Mouse (Mus musculus) embryonic facial prominence, embryonic 15.5 days (tissue): Measurements from ENCODE around the gene Gng7. TPM values are rescaled to one million over a fixed set of nuclear protein-coding genes. Genes with fewer than 3 reads are reported as not detected.
A peak's percentile ranks its signal among the peaks of the same experiment; 100 is the strongest.
"Not testable (repeated sequence)": the region's sequence is repeated elsewhere in the genome, so short reads cannot be mapped to it uniquely, and the experiment has no call there.

Experiments
- ATAC-seq: fragments of 200-750 bp; cut with Nextera tagmentation; 2 replicates; pipeline ENCODE4 v1.8.0; 2017; ENCODE audit warnings: low read depth, moderate TSS enrichment; ENCODE audit not compliant: insufficient number of reproducible peaks, low FRiP score, low TSS enrichment
- H3K27ac ChIP-seq: fragments of 300-500 bp; sonication (generic); replicated peaks from 2 replicates; pipeline ENCODE4 v1.5.1; 2015; ENCODE audit warnings: mild to moderate bottlenecking, inconsistent platforms
- H3K27me3 ChIP-seq: fragments of 300-500 bp; sonication (generic); 2 replicates; pipeline ENCODE4 v1.6.1; 2015; ENCODE audit warnings: inconsistent platforms
- H3K36me3 ChIP-seq: fragments of 300-500 bp; sonication (generic); 2 replicates; pipeline ENCODE4 v1.6.1; 2015; ENCODE audit warnings: mild to moderate bottlenecking, inconsistent platforms
- H3K4me1 ChIP-seq: fragments of 300-500 bp; sonication (generic); 2 replicates; pipeline ENCODE4 v1.6.1; 2015; ENCODE audit warnings: inconsistent platforms
- H3K4me2 ChIP-seq: fragments of 300-500 bp; sonication (generic); replicated peaks from 2 replicates; pipeline ENCODE4 v1.6.1; 2015; ENCODE audit warnings: mild to moderate bottlenecking, inconsistent platforms
- H3K4me3 ChIP-seq: fragments of 300-500 bp; sonication (generic); replicated peaks from 2 replicates; pipeline ENCODE4 v1.5.1; 2015; ENCODE audit warnings: mild to moderate bottlenecking, inconsistent platforms
- H3K9ac ChIP-seq: fragments of 300-500 bp; sonication (generic); 2 replicates; pipeline ENCODE4 v1.6.1; 2015; ENCODE audit warnings: inconsistent platforms
- H3K9me3 ChIP-seq: fragments of 300-500 bp; sonication (generic); replicated peaks from 2 replicates; pipeline ENCODE4 v1.6.1; 2016; ENCODE audit warnings: inconsistent platforms
- WGBS: fragments of 180-500 bp; shearing (Covaris S2); methylation state at CpG from one replicate; pipeline ENCODE4 v1.1.7; 2015; 5-methylcytosine and 5-hydroxymethylcytosine counted together
- polyA plus RNA-seq: library from polyadenylated mRNA; unstranded; fragments of >200 nt; fragmentation: Nextera tagmentation; extraction: Ambion mirVana; gene quantifications from 2 replicates; pipeline ENCODE4 v1.2.1, GENCODE M21; 2015

The Gng7 gene
- polyA plus RNA-seq: 11.2 and 12.3 TPM in 2 replicates

DNA sequence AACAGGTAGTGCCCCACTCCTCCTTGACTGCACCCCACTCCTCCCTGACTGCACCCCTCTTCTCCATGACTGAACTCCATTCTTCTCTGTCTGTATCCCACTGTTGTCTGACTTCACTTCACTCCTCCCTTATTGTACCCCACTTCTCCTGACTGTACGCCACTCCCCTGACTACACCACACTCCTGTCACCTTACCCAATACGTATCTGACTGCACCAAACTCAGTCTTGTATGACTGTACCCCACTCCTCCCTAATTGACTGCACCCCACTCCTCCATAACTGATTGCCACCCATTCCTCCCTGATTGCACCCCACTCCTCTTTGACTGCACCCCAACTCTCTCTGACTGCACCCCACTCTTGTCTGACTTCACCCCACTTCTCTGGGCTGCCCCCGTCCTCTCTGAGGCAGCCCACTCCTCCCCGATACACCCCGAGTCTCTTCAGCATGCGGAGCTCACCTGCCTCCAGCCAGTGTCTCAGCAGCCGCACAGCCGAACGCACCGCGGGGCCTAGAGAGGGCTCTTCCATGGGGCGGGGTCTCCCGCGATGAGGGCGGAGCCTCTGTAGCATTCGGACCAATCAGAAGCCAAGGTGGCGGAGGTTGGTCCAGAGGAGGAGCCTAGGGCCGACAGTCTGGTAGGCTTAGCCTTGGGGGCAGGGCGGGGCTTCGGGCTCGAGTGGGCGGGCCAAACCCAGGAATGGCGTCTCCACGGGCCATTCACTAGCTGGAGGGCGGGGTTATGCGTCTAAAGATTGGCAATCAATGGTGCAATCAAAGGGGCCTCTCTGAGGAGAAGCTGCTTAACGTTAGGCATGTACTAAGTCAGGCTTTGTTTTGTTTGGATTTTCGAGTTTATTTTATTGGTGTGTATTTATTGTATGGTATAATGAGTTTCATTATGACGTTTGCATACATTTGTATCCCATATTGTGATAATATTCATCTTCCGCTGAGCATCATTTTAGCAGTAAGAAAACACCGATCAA lies at the start of gene Gng7:
Gene Gng7 (minus strand): TSS at position 553 of the 992 bp plus-strand sequence.
- Histone ChIP-seq H3K9me3 (no peaks in the 10 kb centered on the region), H3K4me1 (0 out of 2 replicates have a peak, but pooled peaks cover 14% of the 10 kb centered on the region), H3K9ac (peak within 1 kb of the TSS; percentile 51), H3K36me3 (no peaks in the 10 kb centered on the region), H3K27me3 (no peaks in the 10 kb centered on the region), H3K27ac (no peak within 1 kb of the TSS; the same call in 1 of the 2 replicates), H3K4me2 (peak within 1 kb of the TSS; percentile 65), H3K4me3 (peak within 1 kb of the TSS; percentile 50)
- ATAC-seq: peak; percentile 96
- WGBS: 8% methylated on average over 31 of the region's 31 CpGs

GRCm38 (mm10) chr10:81064519-81064918 lies 49.8 kb upstream of the Gng7 start:
- H3K4me2 ChIP-seq, H3K4me3 ChIP-seq, H3K4me1 ChIP-seq, H3K27ac ChIP-seq, H3K36me3 ChIP-seq, H3K27me3 ChIP-seq, ATAC-seq, H3K9ac ChIP-seq, H3K9me3 ChIP-seq: not testable (repeated sequence)
- 89% methylated on average over 8 of the region's 8 CpGs for WGBS

DNA sequence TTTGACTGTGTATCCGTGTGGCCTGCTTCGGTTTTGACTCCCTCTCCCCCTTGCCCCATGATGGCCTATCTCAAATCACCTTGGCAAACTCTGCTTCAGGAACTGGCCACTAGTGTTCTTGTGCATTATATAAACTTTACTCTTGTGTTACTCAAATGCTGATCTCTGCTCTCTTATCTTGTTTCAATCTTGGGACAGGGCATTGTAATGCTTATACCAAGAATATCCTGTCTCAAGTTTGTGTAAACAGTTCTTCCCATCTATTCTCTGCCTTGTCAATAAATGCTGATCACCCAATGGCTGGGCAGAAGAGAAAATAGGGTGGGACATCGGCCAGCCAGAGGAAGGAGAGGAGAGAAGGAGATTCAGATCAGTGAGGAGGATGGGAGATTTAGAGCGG lies 48.0 kb upstream of the Gng7 start:
- ATAC-seq: no peak
- Histone ChIP-seq H3K4me2 (no peak overlapping the region), H3K27me3 (no peaks in the 10 kb centered on the region), H3K27ac (no peak overlapping the region), H3K36me3 (no peaks in the 10 kb centered on the region; the same call in 1 of the 2 replicates), H3K9me3 (no peaks in the 10 kb centered on the region), H3K4me3 (no peak overlapping the region), H3K9ac (no peak overlapping the region), H3K4me1 (peaks cover 20% of the 10 kb centered on the region)
- WGBS: 62% methylated on average over 4 of the region's 4 CpGs

DNA sequence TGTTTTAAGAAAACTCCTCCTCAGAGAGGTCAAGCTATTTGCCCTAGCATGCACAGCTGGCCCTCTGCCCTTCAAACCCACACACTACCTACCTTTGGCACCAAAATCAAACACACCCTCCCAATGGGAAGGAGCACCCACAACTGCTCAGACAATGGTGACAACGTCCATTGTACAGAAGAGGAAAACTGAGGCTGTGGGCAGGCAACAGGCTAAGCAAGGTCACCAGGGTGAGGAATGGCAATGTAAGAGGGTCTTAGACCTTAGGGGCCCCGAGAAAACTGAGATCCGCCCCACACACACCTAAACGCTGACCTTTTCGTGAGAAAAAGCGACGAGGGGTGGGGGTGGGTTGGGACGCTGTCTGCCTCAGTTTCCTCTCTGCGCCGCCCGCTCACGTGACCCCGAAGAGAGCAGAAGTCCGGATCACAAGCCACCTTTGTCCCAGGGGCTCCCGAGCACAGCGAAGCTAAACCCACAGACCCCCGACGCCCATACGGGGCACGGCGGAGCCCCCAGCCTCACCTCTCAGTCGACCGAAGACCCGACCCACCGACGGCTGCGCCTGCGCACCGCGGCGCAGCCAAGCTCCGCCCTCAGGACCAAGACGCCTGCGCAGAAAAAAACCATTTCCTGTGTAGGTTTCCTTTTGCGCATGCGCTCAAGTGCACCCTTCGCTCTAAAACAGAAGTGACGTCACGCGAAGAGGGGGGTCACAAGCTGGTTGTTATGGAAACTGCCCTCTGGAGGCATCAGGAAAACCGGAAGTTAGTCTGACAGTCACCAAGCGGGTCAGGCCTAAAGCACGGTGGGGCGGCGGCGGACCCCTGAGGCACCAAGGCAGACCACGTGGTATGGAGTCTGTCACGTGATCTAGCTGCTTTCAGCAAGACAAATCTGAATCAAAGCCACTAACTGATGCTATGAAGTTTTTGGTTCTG lies 45.1 kb upstream of the Gng7 start, which contains the start of gene Sgta:
Gene Sgta (minus strand): TSS at position 579 of the 941 bp plus-strand sequence.
- no peaks in the 10 kb centered on the region for H3K27me3 ChIP-seq
- WGBS: under 1% methylated on average over 48 of the region's 48 CpGs

GRCm38 (mm10) chr10:81058896-81059295 lies 44.2 kb upstream of the Gng7 start:
- H3K36me3 ChIP-seq: no peaks in the 10 kb centered on the region; the same call in 1 of the 2 replicates
- H3K4me2 ChIP-seq: peak overlapping the region; percentile 84
- H3K4me1 ChIP-seq: peaks cover 32% of the 10 kb centered on the region
- no peak for ATAC-seq
- H3K9me3 ChIP-seq: no peaks in the 10 kb centered on the region
- peak overlapping the region; percentile 82 for H3K4me3 ChIP-seq
- H3K27me3 ChIP-seq: no peaks in the 10 kb centered on the region
- WGBS: 83% methylated on average over 6 of the region's 6 CpGs
- H3K9ac ChIP-seq: no peak overlapping the region
- H3K27ac ChIP-seq: no peak overlapping the region

More for the DNA sequence above, 45.1 kb upstream of the Gng7 start, which contains the start of gene Sgta:
- no peaks in the 10 kb centered on the region for H3K9me3 ChIP-seq
- peak within 1 kb of the TSS; percentile 68; the same call in 1 of the 2 replicates for H3K27ac ChIP-seq
- no peaks in the 10 kb centered on the region; the same call in 1 of the 2 replicates for H3K36me3 ChIP-seq
- H3K4me1 ChIP-seq: peaks cover 32% of the 10 kb centered on the region
- peak within 1 kb of the TSS; percentile 82 for H3K4me3 ChIP-seq
- H3K9ac ChIP-seq: peak within 1 kb of the TSS; percentile 78
- H3K4me2 ChIP-seq: peak within 1 kb of the TSS; percentile 84
- ATAC-seq: peak; percentile 97

DNA sequence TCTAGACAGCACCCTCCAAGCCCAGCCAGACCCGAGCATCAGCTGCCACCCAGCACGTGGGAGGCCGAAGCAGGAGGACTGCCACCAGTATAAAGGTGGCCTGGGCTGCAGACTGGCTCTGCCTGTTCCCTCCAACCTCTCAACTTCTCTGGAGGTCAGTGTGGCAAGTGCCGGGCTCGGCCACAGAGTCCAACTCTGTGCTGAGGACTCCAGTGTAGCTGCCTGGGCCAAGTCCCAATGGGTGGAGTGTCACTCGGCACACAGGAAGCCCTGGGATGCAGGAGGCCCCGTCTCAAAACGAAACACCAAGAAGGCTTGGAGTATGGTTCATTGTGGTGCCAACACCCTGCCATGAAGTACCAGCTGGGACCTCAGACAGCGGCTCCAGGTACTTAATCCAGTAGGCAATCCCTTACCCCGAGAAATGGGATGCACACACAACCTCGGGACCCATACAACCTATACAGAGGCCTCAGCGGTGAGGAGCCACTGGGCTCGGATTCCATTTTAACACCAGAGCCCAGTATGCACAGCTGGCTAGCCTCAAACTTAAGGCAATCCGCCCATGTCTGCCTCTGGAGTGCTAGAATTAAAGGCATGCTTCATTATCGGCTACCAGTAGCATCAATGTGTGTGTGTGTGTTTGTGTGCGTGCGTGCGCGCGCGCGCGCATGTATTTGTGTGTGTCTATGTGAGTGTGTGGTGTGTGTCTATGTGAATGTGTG lies 42.8 kb upstream of the Gng7 start:
- H3K9ac ChIP-seq: peak overlapping the region; percentile 12; the same call in 1 of the 2 replicates
- no peak for ATAC-seq
- no peaks in the 10 kb centered on the region for H3K27me3 ChIP-seq
- no peak overlapping the region for H3K4me3 ChIP-seq
- 93% methylated on average over 23 of the region's 23 CpGs for WGBS
- H3K9me3 ChIP-seq: no peaks in the 10 kb centered on the region
- H3K4me1 ChIP-seq: peaks cover 32% of the 10 kb centered on the region
- H3K4me2 ChIP-seq: no peak overlapping the region
- peaks cover 3% of the 10 kb centered on the region; the same call in 1 of the 2 replicates for H3K36me3 ChIP-seq
- H3K27ac ChIP-seq: no peak overlapping the region

DNA sequence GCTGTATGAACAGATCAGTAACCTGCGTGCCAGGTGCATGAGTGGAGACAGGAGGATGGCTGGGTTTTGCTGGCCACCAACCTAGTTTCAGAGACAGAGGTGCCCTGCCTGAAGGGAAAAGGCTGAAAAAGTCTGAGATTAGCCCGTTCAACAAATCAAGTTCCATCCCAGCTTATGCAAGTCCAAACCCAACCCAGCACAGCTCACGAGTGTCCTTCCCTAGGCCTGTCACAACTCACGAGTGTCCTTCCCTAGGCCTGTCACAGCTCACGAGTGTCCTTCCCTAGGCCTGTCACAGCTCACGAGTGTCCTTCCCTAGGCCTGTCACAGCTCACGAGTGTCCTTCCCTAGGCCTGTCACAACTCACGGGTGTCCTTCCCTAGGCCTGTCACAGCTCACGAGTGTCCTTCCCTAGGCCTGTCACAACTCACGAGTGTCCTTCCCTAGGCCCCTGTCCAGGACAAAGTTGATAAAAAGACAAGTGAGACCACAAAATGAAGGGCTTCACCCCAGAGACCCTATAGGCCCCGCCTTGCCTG lies 41.1 kb upstream of the Gng7 start:
- H3K4me1 ChIP-seq: peaks cover 32% of the 10 kb centered on the region
- H3K27ac ChIP-seq, H3K9ac ChIP-seq, ATAC-seq, H3K27me3 ChIP-seq, H3K4me3 ChIP-seq, H3K4me2 ChIP-seq, H3K9me3 ChIP-seq: not testable (repeated sequence)
- 80% methylated on average over 11 of the region's 11 CpGs for WGBS
- H3K36me3 ChIP-seq: peaks cover 20% of the 10 kb centered on the region

DNA sequence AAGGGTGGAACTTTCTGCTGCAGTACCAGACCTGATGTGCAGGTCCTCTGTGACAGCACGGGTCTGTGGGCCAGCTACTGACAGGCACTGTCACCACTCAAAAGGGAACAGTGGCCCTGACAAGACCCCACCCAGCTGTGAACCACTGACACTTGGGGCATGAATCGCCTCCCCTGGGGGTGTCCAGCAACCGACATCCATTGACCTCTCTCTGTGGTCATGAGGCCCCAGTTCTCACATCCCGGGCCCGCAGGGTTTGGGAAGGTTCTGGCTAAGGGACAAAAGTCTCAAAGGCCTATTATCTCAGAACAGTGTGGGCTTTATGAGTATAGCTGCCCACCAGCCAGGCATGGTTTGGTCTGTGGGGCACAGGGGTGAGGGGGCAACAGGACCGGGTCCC lies 40.4 kb upstream of the Gng7 start:
- 79% methylated on average over 6 of the region's 6 CpGs for WGBS
- Histone ChIP-seq H3K4me1 (peaks cover 32% of the 10 kb centered on the region), H3K27ac (no peak overlapping the region), H3K27me3 (no peaks in the 10 kb centered on the region), H3K4me2 (no peak overlapping the region), H3K36me3 (peaks cover 27% of the 10 kb centered on the region), H3K9ac (no peak overlapping the region), H3K9me3 (no peaks in the 10 kb centered on the region), H3K4me3 (no peak overlapping the region)
- no peak for ATAC-seq

DNA sequence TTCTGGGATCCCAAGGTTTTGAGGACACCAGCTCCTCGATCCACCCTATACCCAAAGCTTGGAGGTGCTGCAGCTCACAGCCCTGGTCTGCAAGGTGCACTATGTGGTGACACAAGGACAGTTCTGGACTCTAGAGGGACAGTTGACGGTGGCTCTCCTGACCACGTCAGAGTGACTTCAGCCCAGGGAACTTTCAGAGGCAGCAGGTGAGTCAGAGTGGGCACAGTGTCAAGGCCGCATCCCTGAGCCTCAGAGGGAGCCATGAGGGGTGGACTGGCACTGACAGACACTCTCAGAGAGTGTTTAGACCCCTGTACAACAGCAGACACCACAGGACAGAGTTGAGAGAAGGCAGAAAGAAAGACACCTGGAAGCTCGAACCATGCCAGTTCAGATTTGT lies 37.8 kb upstream of the Gng7 start:
- ATAC-seq: no peak
- WGBS: 92% methylated on average over 5 of the region's 5 CpGs
- H3K4me1 ChIP-seq: peaks cover 11% of the 10 kb centered on the region; the same call in 1 of the 2 replicates
- H3K4me2 ChIP-seq: no peak overlapping the region
- H3K36me3 ChIP-seq: peaks cover 53% of the 10 kb centered on the region
- no peak overlapping the region for H3K4me3 ChIP-seq
- H3K27ac ChIP-seq: no peak overlapping the region
- no peaks in the 10 kb centered on the region for H3K9me3 ChIP-seq
- H3K9ac ChIP-seq: no peak overlapping the region
- no peaks in the 10 kb centered on the region for H3K27me3 ChIP-seq

DNA sequence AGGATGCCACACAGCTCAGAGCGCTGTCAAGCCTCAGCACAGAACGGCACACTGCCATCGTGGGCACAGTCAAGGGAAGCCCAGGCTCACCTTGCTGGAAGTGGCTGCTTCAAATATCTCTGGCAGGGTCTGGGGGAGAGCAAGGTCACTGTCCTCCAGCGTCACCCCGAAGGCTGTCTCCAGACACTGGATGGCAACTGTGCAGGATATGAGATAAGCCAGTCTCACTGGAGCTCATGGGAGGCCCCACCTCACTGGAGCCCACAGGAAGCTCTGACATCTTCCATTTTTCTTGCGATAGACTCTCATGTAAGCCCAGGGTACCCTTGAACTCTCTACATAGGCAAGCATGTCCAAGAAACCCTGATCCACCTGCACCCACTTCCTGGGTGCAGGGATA lies 36.4 kb upstream of the Gng7 start:
- Histone ChIP-seq H3K4me3 (no peak overlapping the region), H3K4me1 (0 out of 2 replicates have a peak, but pooled peaks cover under 1% of the 10 kb centered on the region), H3K4me2 (no peak overlapping the region), H3K9ac (no peak overlapping the region), H3K36me3 (peaks cover 68% of the 10 kb centered on the region), H3K27me3 (no peaks in the 10 kb centered on the region), H3K9me3 (no peaks in the 10 kb centered on the region), H3K27ac (no peak overlapping the region)
- WGBS: 95% methylated on average over 6 of the region's 6 CpGs
- no peak for ATAC-seq
